Mouse (Mus musculus) thymus, postnatal 36 days (tissue): ENCODE results near the gene Dip2b.
"Not testable (repeated sequence)": the region's sequence is repeated elsewhere in the genome, so short reads cannot be mapped to it uniquely, and the experiment has no call there.

ENCODE experiments used
- DNase-seq, 2 experiments: peaks; one replicate each; pipeline ENCODE4 v3.0.0; 2022; ENCODE audit warnings: mixed read lengths in 2 of 2

Dip2b gene

DNA sequence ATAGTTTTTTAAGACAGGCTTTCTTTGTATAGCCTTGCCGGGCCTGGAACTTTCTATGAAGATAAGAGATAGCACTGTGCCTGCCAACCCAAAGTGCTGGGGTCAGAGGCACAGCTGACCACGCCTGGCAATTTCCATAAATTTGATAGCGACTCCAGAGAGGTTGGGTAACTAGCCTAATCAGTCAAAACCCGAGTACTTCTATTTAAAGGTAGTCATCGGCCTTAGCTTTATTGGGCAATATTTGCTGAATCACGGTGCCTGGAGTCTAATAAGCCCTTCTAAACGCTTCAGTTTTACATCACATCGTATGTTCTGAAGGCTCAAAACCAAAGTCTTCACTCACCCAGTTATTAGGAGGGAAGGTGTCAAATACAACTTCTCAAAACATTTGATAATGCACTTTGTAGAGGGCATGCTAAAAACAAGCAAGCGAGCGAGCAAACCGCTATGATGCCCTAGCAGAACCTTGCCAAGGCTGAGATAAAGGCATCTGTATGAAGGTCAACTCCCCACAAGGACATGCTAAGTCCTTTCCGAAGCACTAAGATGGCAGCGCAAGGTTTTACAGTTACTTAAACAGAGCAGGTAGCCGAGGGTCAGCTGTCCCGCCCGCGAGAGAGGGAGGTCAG lies 188.7 kb downstream of the Dip2b start:
- DNase-seq: no peak

DNA sequence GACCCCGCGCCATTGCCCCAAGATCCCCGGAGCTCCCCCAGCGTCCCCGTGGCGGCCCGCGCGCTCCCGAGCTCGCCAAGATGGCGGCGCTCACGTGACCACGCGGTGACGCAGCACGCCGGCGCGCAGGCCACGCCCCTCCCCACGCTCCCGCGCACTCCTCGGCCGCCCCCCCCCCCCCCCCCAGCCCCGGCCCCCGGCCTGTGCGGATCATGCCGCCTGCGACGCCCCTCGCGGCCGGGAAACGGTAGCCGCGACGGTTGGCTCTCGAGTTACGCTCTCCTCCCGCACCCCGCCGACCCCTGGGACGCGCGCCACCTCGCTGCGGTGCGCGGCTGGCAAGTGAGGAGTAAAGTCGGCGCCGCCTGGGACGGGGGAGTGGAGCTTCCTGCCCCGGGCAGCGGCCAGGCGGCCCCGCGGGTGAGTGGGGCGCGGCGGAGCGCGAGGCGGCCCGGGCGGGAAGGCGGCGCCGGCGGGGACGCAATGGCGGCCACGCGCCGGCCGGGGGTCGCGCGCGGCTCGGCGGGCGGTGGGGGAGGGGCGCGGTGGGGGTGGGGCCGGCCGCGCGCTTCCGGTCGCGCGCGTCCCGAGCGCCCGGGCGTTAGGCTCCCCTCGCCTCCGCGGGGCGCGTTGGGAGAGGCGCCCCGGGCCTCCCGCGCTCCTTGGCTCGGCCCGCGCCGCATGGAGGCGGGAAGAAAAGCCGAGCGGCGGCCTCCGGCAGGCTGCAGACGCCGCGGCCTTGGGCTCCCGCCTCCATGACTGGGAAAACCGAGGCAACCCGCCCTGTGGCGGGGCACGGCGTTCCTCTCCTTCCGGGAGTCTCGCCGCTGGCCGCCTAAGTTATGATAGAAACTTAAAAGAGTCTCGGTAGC lies 189.4 kb downstream of the Dip2b start, which contains the start of gene Atf1:
Gene Atf1, plus strand, starts transcription at position 157 of the 872 bp plus-strand sequence.
- peak; percentile 90 to 92 for DNase-seq

DNA sequence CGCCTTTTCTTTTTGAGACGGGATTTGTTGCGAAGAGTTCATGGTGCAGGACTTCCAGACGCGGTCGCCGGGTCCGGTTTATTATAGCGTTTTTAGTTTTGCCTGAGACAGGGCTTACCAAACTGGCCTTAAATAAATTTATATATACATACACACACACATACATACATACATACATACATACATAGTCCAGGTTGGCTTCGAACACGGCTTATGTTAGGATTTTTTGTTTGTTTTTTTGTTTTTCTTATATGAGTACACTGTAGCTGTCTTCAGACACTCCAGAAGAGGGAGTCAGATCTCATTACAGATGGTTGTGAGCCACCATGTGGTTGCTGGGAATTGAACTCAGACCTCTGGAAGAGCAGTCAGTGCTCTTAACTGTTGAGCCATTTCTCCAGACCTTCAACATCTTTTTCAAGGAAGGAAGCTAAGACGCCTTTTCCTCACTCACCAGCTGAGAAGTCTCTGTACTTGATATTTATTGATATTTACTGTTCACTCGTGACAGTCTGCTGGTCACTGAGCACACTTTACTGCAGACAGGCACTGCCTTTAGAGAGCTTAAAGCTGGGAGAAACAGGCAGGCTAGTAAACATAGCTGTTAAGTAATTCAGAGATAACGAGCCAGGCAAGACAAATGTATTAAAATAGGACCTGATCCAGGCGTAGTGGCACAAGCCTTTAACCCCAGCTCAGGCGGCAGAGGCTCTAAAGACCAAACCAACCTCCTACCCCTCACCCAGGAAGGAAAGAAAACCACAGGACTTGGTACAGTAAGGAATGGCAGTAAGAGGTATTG lies 190.3 kb downstream of the Dip2b start:
- DNase-seq: no peak

DNA sequence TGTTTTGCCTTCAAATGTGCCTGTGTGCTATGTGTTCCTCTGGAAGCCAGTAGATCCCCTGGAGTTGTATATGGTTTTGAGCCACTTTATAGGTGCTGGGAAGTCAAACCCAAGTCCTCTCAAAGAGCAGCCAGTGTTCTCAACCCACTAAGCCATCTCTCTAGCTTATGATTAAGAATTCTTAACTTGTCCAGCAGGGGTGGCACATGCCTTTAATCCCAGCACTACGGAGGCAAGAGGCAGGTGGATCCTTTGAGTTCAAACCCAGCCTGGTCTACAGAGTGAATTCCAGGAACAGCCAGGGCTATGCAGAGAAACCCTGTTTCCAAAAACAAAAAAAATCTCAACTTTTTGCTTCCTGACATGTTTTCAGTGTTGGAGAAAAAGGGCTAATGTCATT lies 192.2 kb downstream of the Dip2b start:
- DNase-seq: no peak

DNA sequence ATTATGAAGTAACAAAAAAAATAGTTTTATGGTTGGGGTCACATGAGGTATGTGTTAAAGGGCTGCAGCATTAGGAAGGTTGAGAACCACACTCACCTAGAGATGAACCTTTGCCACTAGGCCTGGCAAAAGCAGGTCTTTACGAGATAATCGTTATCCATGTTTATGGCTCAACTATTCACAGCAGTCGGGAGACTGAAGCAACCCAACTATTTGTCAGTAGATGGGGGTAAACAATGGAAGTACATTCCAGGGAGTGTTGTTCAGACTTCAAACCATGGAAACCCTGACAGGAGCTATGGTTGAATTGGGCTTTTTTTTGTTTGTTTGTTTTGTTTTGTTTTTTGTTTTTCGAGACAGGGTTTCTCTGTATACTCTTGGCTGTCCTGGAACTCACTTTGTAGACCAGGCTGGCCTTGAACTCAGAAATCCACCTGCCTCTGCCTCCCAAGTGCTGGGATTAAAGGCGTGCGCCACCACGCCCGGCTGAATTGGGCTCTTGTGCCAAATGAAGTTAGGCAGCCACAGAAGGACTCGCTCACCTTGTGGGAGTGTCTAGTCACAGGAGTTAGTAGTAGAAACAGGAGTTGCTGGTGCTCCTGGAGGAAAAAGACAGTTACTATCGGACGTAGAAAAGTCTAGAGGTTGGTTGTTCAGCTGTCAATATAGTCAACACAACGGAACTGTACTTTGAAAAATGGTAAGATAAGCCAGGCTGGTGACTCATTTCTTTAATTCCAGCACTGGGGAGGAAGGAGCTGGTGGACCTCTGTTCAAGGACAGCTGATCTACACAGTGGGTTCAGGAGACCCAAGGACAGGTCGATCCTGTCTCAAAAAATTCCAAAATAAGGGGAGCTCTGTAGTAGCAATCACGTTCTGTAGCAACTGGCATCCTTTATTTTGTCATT lies 193.4 kb downstream of the Dip2b start:
- DNase-seq: no peak

DNA sequence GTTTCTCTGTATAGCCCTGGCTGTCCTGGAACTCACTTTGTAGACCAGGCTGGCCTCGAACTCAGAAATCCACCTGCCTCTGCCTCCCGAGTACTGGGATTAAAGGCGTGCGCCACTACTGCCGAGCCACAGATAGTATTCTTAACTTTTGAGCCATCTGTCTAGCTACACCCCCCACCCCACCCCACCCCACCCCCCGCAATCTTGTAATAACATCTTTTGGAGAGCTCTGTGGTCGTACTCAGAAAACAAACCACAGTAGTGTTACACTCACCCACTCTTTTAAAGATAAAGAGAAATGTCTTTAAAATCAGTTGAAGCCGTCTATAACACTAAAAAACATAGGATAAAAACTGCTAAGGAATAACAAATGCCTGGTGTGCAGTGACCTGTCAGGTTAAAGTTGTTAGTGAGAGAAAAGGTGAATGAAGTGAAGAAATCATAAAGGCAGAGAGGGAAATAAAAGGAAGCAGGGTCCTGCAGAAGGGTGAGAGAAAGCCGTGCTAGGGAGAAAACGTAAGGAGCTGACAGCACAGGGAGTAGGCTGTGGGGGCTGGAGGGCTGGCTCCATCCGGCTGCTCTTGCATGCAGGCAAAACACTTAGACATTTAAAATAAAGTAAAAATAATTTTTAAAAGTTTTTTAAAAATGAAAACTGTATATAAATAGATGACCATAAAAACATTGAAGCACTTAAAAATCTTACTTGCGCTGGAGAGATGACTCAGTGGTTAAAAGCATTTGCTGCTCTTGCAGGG lies 196.9 kb downstream of the Dip2b start:
- no peak for DNase-seq

DNA sequence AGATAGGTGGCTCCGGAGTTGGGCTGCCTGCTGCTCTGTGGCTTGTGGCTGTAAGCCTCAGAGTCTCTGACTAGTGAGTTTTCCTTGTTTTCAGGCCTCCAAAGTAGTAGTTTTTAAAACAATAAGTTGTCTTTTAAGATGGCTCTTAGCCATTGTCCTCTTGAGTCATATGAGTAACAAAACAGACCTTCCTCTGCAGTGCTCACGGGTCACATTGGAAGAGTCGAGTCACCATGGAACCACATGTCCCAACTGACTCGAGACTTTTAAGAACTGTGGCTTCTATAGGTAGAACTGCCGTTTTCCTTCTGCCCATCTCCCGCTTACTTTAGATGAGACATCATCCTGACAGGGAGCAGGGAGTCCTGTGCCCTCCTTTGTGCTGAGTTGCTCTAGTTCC lies 198.5 kb downstream of the Dip2b start:
- DNase-seq: no peak

DNA sequence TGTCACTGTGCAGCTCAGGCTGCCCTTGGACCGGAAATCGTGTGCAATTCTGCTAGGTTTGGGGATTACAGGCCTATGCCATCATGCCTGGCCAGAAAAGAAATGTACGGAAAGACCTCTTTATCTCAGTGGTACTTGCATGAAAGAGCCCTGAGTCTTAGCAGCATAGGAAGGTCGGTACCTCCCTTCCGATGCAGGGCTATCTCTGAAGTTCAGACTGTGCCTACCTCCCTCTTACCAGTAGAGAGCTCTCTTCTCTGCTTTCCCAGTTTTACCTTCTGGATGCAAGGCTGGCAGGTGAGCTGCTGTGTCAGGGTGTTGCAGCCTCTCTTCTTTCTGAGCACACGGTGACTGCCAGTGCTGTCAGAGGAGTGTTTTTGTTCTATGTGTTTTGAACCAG lies 203.3 kb downstream of the Dip2b start:
- no peak for DNase-seq

DNA sequence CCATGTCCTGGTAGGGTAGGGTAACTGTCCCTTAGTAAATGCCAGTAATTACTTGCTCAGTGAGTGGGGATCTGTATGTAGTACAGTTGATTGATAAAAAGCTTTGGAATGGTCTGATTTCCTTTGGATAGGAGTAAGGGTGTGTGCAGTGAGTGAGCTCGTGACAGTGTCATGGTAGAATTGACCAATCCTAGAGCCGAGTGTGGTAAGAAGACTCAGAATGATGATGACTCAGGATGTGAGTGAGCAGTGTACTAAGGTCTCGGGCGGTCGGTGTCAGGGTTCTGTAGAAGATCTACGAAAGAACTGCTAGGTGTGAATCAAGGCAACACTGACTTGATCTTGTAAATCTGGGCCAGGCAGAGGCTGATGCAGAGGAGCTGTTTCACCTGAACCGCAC lies 207.5 kb downstream of the Dip2b start:
- no peak for DNase-seq

DNA sequence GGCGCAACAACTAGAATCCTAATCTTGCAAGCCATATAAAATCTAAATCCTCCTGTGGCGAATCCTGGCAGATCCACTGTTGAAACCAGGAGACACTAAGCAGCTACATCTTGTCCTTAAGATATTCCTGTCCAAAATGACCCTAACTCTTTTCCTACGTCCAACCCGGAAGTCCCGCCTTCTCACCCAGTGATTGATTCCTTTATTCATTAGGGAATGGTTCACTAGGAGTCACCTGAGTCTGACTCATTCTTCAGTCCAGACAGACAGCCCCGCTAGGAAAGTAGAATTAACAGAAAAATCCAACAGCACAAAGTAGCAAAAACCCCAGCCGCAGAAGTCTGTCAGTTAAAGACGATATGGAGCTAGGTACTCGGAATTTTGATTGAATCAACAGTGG lies 208.8 kb downstream of the Dip2b start:
- DNase-seq: no peak

DNA sequence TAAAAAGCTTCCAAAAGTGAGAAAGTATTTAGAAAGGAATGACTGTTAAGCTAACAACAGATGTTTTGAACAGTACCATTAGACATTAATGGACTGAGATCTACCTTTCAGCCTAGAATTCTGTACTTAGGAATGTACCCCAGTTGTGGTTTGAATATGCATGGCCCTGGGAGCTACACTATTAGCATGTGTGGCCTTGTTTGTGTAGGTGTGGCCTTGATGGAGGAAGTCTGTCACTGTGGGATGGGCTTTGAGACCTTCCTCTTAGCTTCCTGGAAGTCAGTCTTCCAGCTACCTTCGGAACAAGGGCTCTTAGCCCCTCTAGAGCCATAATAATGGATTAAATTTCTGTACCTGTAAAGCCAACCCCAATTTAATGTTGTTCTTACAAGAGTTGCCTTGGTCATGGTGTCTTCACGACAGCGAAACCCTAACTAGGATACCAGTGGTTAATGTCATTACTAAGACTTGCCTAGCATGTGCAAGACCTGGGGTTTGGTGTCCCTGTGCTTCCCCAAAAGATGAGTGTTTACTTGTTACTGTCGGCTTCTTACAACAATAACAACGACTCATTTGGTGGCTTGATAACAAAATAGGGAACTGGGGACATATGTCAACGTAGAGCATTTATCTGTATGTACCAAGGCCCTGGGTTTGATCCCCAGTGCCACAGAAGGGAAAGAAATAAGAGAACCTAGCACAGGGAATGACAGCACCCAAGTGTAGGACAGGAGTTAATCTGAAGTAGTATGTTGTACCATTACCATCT lies 210.4 kb downstream of the Dip2b start:
- DNase-seq: no peak

DNA sequence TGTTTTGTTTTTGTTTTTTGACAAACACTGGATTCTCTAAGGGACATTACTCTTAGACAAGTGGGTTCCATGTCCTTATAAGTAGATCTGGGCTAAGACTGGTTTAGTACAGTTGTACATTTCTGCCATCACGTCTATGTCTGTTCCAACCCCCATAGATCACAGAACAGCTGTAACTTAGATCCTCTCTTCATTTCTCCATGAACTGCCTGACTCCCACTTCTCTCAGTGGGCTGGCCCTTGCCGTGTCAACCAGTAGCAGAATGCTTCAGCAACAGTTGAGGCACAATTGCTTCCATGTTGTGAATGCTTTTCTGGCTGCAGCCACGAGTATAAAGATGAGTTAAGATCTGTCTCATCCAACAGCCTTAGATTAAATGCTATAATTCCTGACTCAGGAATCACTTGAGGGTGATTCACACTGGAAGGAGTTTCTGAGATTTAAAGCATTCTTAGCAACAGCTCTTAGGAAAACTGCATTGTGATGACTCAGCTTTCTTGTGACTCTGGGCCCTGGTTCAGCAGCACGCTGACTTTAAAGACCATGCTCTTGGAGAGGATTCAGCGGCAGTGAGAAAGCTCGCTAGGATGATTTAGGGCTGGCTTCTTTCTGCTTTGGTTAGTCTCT lies 212.8 kb downstream of the Dip2b start:
- no peak for DNase-seq

DNA sequence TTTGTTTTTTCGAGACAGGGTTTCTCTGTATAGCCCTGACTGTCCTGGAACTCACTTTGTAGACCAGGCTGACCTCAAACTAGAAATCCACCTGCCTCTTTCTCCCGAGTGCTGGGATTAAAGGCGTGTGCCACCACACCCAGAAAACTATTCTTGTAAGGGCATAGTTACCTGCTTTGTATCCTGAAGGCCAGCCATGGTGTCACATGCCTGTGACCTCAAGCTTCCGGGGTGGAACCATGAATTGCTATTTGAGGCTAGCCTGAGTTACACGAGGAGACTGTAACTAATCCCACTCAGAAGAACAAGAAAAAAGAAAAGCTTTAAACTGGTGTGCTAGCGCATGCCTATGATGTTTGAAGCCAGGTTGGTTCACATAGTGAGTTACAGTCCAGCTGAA lies 217.9 kb downstream of the Dip2b start:
- DNase-seq: no peak

DNA sequence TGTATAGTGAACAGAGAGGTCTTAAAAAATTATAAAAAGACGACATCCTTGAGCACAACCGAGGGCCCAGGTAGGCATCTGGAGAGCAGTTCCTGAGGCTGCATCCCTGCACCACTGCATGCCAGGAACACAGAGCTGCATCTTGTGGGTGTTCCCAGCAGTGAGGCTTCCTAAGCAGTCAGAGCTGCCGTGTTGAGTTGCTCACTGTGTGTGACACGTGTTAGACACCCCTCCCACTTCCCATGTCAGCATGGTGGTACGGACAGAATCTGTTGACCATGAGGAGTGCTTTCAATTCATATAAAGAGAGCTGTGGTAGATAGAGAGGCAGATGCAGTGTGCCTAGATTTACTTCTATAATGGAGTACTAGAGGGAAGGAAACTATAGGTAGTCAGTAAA lies 218.8 kb downstream of the Dip2b start:
- DNase-seq: no peak

DNA sequence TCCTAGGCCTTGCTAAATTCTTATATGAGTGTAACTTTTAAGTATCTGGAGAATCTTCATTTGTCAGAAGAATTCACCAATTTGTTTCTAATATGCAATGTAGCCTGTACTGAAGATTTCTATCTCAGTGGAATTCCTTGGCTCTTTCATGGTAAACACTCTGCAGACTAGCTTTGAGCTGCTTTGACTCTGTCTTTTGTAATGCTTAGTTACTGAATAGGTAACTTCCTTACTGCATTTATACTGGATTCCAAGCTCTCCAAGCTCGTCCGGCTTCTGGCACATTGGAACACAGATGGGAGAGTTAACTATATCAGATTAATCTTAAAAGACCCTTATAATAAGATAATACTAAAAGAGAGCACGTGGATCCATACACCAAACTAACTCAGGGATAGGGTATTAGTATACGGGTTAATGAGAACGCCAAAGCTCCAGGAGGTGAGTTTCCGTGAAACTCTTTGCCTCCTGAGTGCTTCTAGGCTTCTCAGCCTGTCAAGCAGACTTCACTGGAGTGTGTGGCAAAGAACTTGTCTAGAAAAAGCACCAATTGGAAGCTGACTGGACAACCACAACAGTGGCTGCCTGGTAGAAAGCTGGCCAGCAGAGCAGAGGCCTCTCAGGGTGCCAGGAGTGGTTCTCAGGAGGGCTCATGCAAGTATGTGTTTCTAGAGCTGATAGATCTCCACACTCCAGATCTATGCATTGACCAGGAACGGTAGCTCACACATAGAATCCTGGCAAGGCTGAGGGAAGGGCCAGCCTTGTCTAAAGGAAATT lies 220.4 kb downstream of the Dip2b start:
- no peak for DNase-seq

DNA sequence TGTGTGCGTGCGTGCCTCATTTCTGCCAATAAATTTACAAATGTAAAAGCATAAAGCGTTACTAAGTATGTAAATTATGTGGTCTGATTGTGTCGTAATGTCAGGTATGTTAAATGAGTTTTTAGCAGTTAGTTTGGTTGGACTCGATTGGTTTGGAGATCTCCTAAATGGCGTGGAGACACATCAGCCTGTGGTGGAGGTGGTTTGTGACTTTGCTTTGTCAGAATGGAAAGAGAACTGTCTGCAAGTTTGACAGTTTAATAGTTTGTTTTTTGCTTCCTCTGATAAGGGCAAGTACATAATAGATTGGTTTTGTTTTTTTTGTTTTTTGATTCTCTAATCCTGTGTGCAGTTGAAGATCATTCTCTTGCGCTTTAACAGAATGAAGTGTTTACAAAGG lies 221.9 kb downstream of the Dip2b start:
- not testable (repeated sequence) for DNase-seq

DNA sequence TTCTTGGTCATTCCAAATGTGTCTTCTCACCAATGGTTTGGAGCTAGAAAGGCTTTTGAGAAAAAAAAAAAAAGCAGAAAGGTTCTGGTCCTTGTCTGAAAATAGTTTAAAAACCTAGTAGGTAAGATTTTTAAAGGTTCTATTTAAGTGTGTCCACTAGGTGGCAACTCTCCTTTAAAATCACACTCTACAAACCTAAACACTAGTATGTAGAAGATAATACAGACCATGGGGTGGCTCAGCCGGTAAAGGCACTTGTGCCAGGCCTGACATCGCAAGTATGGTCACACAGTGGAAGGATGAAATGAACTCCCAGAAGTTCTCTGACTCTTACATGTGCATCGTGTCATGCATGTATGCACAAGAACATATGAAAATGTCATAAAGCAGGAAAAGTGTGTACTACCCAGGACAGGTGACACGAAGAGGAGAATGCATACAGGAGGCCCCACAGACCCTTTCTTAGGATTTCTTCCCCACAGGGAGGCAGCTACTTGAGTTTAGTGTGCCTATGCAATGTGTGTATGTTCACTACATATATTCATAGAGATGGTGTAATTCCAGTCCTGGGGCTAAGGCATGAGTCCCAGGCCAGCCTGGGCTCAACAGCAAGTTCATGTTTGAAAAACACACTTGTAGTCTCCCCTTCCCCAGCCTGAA lies 224.9 kb downstream of the Dip2b start:
- DNase-seq: no peak

DNA sequence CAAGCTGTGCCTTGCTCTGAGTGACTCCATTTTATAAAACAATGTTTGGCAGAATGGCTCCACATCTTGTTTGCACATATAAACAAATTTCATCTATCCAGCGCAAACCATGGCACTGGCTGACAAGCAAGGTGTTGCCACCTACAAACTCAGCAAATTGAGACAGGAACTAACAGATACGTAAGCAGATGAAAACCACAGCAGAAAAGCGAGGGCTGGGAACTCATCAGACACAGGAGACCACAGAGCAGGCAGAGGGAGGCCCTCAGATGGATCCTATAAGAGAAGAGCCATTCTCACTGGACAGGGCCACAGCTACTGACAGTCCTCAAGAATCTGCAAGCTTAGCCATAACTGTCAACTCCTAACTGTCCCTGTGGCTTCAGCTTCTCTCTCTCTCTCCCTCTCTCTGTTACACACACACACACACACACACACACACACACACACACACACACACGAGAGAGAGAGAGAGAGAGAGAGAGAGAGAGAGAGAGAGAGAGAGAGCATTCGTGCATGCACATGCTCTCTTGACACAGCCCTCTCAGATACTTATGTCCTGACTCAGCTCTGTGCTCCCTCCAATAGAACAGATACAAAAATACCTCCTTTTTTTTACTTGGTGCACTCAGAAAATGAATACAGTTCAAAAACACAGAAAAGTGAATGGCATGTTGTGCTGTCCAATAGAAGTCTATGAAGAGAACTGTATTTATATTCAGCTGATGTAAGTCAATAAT lies 227.3 kb downstream of the Dip2b start:
- no peak for DNase-seq
